In genomic region chr9:116101842-116102241, GRCm38 (mm10) we compare ENCODE assay signal across 18 mouse cellular contexts.
DNase-seq lines count a peak whose midpoint lies in the region; ATAC-seq and TF ChIP-seq lines count a peak whose summit lies in the region.
"Had no signal": no experiment of that assay in that cellular context is flagged by ENCODE, and none has a peak within 500 bp of the region (broad histone marks: within the 10 kb centered on the region; RNA-seq: fewer than 3 reads in every experiment).

No protein-coding gene starts in this region.

- peaks cover 17% of the 10 kb centered on the region for H3K4me1 ChIP-seq in kidney, adult 2 months (ENCODE audit: control insufficient read depth, insufficient read depth, low read length)
- H3K4me1 ChIP-seq in kidney, embryonic 16.5 days (ENCODE audit: insufficient read depth, low read length): peaks cover 17% of the 10 kb centered on the region
- no peaks in the 10 kb centered on the region for H3K4me1 ChIP-seq in spleen, adult 2 months (ENCODE audit: control insufficient read depth, insufficient read depth, insufficient read length)

- no peaks in the 10 kb centered on the region for H3K27me3 ChIP-seq in kidney, adult 2 months (replicated peaks; ENCODE audit: control insufficient read depth, insufficient read depth, low read length)
- no peaks in the 10 kb centered on the region for H3K27me3 ChIP-seq in kidney, embryonic 16.5 days (ENCODE audit: insufficient read depth, low read length)
- H3K27me3 ChIP-seq in spleen, adult 2 months (ENCODE audit: control insufficient read depth, insufficient read depth, low read length): no peaks in the 10 kb centered on the region
- H3K27me3 ChIP-seq: embryonic facial prominence, embryonic 12.5 days; heart, embryonic 13.5 days had no signal

- no peak overlapping the region for H3K9ac ChIP-seq in kidney, embryonic 16.5 days (replicated peaks; ENCODE audit: low read length)
- H3K9ac ChIP-seq: embryonic facial prominence, embryonic 12.5 days; heart, embryonic 13.5 days had no signal

- no peak overlapping the region for H3K4me2 ChIP-seq in kidney, embryonic 16.5 days (replicated peaks; ENCODE audit: low read depth, low read length)
- H3K4me2 ChIP-seq: embryonic facial prominence, embryonic 12.5 days; heart, embryonic 13.5 days had no signal

- no peak for TF ChIP-seq CTCF in kidney, adult 2 months (conservative IDR thresholded peaks at IDR 0.05; ENCODE audit: insufficient read depth, insufficient read length, low read depth, low read length)
- TF ChIP-seq CTCF in spleen, adult 2 months (IDR thresholded peaks at IDR 0.05; ENCODE audit: extremely low read depth, insufficient read depth, insufficient read length, insufficient replicate concordance): no peak

- no peak for ATAC-seq in kidney, embryonic 16.5 days (ENCODE audit: low FRiP score, low TSS enrichment)
- ATAC-seq in megakaryocyte, adult 5-6 weeks (ENCODE audit: poor library complexity, severe bottlenecking): peak; percentile 53

- no peaks in the 10 kb centered on the region; the same call in 1 of the 2 replicates for H3K36me3 ChIP-seq in kidney, adult 2 months (ENCODE audit: control insufficient read depth, insufficient read depth, low read length)
- H3K36me3 ChIP-seq in kidney, embryonic 16.5 days (ENCODE audit: insufficient read depth, low read length): peaks cover 46% of the 10 kb centered on the region
- peaks cover 75% of the 10 kb centered on the region for H3K36me3 ChIP-seq in spleen, adult 2 months (ENCODE audit: control insufficient read depth, insufficient read depth, low read length)
- H3K36me3 ChIP-seq: G1E had no signal

- TF ChIP-seq POLR2A in kidney, adult 2 months (IDR thresholded peaks at IDR 0.05; ENCODE audit: low read depth, low read length): no peak
- no peak for TF ChIP-seq POLR2A in spleen, adult 2 months (IDR thresholded peaks at IDR 0.05; ENCODE audit: low read depth, low read length)

- no peaks in the 10 kb centered on the region for H3K9me3 ChIP-seq in kidney, embryonic 16.5 days (ENCODE audit: low read length)
- H3K9me3 ChIP-seq: embryonic facial prominence, embryonic 12.5 days; heart, embryonic 13.5 days; limb, embryonic 10.5 days had no signal

- peak; percentile 54 for DNase-seq in kidney, adult 2 months
- DNase-seq in spleen, adult 2 months (ENCODE audit: low read depth in 1 of 2, low spot score in 2 of 2): no peak
- no peak for DNase-seq in spleen, adult 18-20 months
- no peak for DNase-seq in embryo, embryonic 10 days (ENCODE audit: low spot score)
- no peak for DNase-seq in embryo, embryonic 10.5 days (ENCODE audit: low spot score)
- DNase-seq: adrenal gland, postnatal 14 days; B cell, adult 2 months; cerebellum, postnatal 25 days; gastrocnemius, postnatal 25 days; retina, postnatal 1 day; thymus, postnatal 25 days had no signal

- no peak overlapping the region for H3K27ac ChIP-seq in kidney, adult 2 months (ENCODE audit: insufficient read depth, low read depth, low read length)
- no peak overlapping the region for H3K27ac ChIP-seq in kidney, embryonic 16.5 days (ENCODE audit: low read length)
- peak overlapping the region; percentile 14; the same call in 1 of the 2 replicates for H3K27ac ChIP-seq in spleen, adult 2 months (ENCODE audit: insufficient read depth, low read length)
- H3K27ac ChIP-seq: embryonic facial prominence, embryonic 12.5 days; heart, embryonic 13.5 days; limb, embryonic 10.5 days; stomach, postnatal 0 days had no signal

- WGBS in kidney, adult 2 months: 64% methylated on average over 11 of the region's 11 CpGs
- 64% methylated on average over 11 of the region's 11 CpGs for WGBS in kidney, embryonic 16.5 days
- WGBS in spleen, adult 2 months: 60% methylated on average over 11 of the region's 11 CpGs

- H3K4me3 ChIP-seq in kidney, adult 2 months (ENCODE audit: insufficient read depth, low read depth, low read length): no peak overlapping the region
- H3K4me3 ChIP-seq in kidney, embryonic 16.5 days (ENCODE audit: low read length): no peak overlapping the region
- H3K4me3 ChIP-seq in spleen, adult 2 months (ENCODE audit: extremely low read depth, insufficient read depth, insufficient read length): no peak overlapping the region
- H3K4me3 ChIP-seq: embryonic facial prominence, embryonic 12.5 days; heart, embryonic 13.5 days; limb, embryonic 10.5 days had no signal
